Mouse (Mus musculus) frontal cortex, adult (tissue): ENCODE measurements at regions not wholly inside any gene's neighbourhood (a gene's known extent, or its start where the extent isn't known, plus 50 kb on each side); places are given as distances from the start of the nearest gene placed in this dataset.

ENCODE experiments used
- ATAC-seq: cut with Nextera tagmentation; 2 replicates; pipeline ENCODE4 v1.9.2; 2017; ENCODE audit warnings: mild to moderate bottlenecking, moderate library complexity, mixed read lengths; ENCODE audit not compliant: low TSS enrichment

DNA sequence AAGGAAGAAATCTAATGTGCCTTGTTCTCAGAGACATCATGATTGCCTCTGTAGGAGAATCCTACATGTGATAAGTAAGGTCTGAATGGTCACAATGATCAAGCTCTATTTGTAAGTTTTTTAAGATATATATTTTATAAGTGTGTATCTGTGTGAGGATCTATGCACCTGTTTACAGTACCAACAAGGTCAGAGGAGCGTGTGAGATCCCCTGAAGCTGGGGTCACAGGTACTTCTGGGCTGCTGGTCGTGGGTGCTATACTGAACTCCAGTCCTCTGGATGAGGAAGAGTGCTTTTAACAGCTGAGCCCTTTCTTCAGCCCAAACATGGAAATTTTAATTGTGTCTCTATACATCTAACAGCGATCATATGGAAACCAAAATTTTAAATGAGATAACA is 181.1 kb upstream of the Topaz1 start:
- ATAC-seq: no peak

DNA sequence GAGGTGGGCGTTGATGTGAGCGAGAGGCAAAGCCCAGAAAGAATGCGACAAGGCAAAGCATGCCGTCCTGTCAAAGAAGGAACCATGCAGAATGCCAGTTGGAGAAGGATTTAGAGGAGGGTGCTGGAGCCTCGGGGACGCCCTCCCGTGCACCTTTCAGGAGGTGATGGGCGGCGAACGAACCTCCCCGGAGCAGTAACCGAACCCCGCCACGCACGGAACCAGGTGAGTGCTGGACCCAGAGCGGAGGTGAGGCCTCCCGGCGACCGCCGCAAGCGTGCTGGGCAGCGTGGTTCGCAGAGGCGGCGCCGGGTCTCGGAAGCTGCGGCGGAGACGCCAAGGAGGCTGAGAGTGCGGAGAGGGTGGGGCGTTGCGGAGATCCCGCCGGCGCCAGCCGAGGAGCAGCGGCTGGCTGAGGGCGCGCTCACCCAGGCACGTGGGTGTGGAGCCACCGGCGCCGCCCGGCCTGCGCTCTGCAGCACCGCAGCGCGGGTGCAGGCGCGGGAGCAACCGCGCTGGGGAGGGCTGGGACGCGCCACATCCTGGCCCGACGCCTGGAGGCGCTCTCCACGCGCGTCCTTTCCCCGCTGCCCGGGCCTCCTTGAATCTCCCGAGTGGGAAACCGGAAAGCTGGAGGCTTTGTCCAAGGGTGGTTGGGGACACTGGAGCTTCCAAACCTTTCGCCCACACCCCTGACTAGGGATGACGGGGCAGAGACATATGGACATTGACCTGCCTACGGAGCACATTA is 178.3 kb upstream of the Topaz1 start:
- peak; percentile 52 for ATAC-seq

GRCm38 (mm10) chr9:122569511-122570455 is 177.4 kb upstream of the Topaz1 start:
- no peak for ATAC-seq

GRCm38 (mm10) chr9:122571001-122571400 is 176.1 kb upstream of the Topaz1 start:
- ATAC-seq: no peak

DNA sequence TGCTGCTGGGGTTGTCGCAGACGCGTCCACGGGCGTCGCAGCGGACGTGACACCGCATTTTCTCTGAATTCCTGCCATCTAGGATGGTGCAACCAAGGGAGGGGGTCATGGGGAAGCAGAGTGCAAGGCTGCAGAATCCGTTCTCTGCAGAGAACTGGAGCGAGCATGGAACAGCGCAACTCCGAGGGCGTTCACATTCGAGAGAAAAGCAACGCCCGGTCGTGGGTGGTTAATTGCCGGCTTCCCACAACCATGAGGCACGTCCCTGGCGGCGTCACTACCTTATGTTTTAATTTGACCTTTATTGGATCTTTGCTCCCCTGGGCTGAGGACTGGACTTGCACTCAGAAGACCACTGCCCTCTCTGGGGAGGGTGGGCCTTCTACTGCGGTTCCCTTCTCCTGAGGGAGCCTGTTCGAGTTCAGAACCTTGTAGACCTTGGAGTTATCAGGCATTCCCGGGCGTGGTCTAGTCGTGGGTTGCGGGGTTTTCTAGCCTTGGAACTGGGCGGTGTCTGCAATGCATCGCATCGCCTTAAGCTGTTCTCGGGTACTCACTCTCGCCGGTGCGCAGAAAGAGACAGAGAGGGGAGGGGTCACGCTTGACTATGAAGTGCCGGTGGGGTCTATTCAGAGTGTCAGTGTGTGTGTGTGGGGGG is 175.6 kb upstream of the Topaz1 start:
- peak; percentile 1; the same call in 1 of the 2 replicates for ATAC-seq

- ATAC-seq: peak; percentile 64
These were observed 174.9 kb upstream of the Topaz1 start for GRCm38 (mm10) chr9:122572060-122572835.

DNA sequence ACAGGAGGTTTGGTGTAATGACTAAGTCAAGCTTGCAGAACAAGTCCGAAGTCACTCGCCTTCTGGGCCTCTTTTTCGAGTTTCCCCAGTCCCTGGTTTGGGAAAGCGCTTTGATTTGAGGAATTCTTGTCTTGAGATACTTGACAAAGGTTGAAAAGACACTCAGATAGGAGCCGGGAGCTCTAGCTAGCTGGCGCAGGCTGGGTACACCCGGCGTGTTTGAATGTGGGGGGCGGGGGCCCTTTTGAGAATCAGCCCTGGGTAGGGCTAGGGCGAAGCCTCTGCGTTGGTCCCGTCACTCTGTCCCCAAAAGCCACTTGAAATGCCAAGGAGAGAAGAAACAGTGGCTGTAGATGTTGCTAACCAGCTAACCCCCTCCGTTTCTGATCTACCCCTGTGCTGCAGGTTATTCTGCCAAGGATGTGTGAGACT is 174.3 kb upstream of the Topaz1 start:
- ATAC-seq: no peak

DNA sequence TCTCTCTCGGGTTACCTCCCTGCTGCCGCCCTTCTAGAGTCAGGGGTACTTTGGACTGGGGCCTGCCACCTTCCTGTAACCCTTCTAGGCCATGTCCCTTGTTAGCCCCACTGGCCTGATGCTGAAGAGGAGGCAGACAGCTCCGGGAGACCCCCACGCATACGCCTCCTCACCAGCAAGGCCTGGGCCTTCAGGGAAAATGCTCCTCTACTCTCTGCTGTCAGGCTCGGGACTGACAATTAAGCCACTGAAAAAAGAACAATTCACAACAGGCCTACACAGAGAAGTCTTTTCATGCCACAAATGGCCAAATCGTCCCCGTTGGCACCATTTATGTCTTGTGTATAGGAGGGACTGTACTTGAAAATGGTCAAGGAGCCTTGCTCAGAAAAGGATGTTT is 161.9 kb upstream of the Topaz1 start:
- peak; percentile 36 for ATAC-seq

DNA sequence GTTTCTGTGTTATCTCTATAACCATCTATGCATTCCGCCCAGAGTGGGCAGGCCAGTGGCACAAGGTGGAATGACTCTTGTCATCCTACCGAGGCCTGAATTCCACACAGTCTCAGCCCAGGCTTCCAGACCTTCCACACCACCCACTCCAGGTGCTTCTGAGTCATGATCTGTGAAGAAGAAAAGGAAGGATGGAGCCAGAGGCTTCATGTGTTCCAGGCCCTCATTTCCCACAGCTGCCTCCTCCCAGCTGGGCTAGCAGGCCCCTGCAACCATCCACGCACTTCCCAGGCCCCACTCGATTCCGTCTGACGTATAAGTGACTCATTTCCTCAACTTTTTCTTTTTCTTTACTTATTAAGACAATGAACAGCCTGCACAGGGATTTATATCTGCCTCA is 160.7 kb upstream of the Topaz1 start:
- ATAC-seq: no peak; the same call in 1 of the 2 replicates

DNA sequence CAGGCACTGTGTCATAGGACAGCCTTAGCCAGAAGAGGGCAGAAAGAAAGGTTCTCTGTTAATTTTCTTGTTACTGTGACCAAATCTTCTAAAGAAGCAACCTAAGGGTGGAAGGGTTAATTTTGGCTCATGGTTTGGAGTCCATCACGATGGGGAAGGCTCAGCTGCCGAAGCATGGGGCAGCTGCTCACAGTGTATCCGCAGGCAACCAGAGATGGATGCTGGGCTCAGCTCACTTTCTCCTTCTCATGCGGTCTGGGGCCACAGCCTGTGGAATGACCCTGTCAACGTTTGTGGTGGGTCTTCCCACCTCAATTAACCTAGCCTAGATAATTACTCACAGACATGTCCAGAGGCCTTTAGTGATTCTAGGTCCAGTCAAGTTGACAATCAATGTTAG is 160.2 kb upstream of the Topaz1 start:
- no peak for ATAC-seq

DNA sequence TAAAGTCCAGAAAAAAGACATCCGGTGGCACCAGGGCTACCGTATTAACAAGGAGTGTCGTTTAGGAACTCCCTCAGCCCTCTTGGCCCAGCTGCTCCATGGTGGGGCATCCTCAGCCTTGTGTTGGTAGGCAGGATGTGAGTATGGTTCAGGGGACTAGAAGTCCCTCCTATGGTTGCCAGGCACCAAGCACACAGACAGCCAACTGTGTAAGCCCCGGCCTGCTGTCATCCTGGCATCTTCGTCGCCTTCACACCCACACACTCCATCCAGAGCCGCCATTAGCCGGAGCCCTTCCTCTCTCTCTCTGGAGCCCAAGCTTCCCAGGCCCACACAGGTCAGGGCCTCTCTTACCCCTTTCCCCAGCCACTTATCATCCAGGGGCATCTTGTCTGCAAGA is 158.9 kb upstream of the Topaz1 start:
- no peak for ATAC-seq

DNA sequence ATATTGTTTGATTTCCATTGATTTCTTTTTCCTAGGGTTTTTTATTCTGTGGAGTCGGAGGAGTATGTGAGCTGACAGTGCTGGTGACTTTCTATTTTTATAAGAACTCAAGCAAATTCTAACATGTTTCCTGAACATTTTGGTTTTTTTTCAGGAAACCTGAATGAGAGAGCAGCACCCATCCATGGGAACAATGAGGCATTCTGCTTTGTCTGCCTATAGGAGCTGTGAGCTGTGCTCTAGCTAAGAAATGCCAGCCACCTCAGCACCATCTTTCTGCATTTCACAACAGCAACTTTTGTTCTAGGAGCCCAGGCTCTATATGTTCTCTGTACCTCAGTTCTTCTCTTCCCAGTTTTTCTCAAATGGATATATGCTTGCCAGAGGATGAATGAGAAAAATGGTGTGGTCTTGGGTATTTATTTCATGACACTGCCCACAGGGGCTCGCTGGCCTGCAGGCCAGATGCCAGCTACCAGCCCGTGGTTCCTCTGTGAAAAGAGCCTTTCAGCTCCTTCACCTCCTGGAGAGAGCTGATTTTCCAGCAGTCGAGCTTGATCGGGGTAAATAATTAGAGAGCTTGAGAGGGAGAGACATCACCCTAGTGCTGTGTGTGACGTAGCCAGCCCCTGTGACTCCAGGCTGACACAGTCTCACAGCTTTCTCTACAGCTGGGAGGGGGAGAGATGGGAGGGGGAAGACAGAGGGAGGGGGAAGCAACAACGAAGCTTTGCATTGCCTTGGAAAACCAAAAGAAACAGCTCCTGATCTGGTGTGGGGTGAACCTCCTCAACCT is 154.1 kb upstream of the Topaz1 start:
- peak; percentile 15; the same call in 1 of the 2 replicates for ATAC-seq

DNA sequence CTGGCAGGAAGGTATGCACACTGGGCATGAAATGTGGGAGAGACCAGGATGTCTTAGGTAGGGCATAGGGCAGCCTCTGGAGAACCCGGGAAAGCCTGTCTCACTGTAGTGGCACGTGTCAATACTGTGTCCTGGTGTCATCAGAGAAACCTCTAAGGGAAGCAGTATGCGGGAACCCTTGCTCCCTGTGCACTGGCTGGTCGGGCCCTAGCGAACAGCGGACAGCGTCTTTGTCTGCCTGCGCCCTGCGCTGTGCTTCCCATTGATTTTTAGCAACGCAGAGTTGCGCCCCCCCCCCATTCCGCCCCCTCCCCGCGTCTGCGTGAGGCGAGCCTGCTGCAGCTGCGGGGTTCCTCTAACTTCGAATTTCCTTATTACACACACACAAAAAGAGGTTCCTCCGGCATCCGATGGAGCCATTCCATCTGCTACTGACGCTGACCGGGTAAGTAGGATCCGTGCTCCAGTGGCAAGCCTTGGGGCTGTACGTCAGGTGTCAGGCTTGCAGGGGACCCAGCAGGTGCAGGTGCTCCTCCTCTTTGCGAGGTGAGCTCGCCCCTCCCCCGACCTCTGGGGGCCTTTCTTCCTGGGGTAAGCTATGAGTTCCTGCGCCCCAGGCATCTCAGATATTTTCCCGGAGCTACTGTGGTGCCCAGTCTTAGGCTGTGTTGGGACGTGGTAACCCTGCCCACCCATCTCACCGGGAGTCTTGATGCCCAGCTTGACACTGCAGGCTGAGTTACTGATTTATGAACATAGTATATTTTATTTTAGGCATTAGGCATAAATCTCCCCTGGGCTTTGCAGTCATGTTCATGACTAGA is 151.8 kb upstream of the Topaz1 start:
- ATAC-seq: peak; percentile 17; the same call in 1 of the 2 replicates

GRCm38 (mm10) chr9:122603106-122603505 is 144.0 kb upstream of the Topaz1 start:
- peak; percentile 85 for ATAC-seq

DNA sequence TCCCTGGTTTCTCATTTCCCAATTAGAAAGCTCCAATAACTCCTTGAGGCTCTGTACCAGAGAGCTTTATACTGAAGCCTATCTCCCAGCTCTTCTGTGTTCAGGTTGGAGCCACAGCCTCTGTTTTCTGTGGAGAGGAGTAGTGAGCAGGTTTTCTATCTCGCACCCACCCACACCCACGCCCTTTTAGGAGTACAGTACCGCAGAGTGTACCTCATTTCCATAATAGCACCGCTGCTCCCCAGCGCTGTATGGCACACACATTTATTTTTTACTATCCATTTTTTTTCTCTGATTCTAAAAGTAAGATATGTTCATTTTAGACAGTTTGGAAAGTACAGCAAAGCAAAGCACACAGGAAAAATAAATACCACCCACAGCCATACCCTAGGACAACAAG is 137.5 kb upstream of the Topaz1 start:
- peak; percentile 81 for ATAC-seq

DNA sequence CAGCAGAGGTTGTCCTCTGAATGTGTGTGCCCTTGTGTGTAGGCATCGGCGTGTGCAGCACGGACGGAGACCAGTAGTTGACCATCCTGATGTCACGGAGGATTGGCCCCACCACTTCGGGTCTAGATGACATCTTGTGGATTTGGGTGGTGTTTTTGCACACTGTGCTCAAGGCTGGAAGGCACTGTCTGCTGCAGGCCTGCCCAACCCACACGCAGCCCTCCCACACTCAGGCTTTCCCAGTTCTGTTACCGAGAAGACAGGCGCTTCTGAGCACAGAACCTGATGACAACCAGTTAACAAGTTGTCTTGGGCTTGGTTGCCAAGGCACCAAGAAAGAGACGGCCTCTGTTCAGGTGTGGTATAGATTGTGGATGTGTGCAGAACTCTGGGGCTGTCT is 136.2 kb upstream of the Topaz1 start:
- peak; percentile 86 for ATAC-seq

DNA sequence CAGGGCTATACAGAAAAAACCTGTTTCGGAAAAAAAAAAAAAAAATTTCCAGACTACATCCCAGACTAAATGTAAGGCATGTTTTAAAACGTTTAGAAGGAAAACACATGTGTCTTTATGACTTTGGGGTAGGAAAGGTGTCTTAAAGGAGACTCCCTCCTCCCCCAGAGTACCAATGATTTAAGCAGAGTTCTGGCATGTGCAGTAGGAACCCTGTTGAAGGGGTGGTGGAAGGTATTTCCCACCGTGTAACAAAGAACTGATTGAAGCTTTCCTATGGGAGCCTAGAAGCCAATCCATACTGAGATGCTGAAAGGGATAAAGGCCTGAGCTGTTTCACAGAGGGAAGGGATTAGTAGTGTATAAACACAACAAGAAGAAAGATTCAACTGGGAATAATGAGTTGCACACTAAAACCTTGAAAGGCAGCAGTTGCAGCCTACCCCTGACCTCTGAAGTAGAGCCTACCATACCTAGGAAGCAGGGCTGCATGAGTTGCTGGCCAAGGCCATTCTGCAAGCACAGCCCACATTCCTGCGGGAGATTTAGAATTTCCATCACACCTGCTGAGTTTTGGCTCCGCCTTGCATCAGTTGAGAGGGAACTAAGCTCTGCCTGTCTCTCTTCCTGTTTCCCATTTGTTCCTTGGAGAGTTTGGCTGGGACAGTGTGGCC is 132.4 kb upstream of the Topaz1 start:
- ATAC-seq: no peak

GRCm38 (mm10) chr9:122615351-122615750 is 131.8 kb upstream of the Topaz1 start:
- ATAC-seq: no peak

GRCm38 (mm10) chr9:122617793-122618192 is 129.4 kb upstream of the Topaz1 start:
- peak; percentile 22 for ATAC-seq
